Mouse (Mus musculus) natural killer cell, adult 2 months (primary cell): Measurements from ENCODE around the gene Wwox.

ENCODE experiments used
- DNase-seq, 2 experiments: peaks; one replicate each; pipeline ENCODE4 v3.0.0; 2022; ENCODE audit warnings: low spot score in 2 of 2

Wwox gene

GRCm38 (mm10) chr8:114600196-114600595, 160.7 kb downstream of the Wwox start:
- DNase-seq = no peak

- DNase-seq = no peak
These were observed 163.6 kb downstream of the Wwox start for GRCm38 (mm10) chr8:114603046-114603445.

- DNase-seq = no peak
These were observed 164.1 kb downstream of the Wwox start for GRCm38 (mm10) chr8:114603561-114603960.

GRCm38 (mm10) chr8:114604315-114604714, 164.9 kb downstream of the Wwox start:
- no peak for DNase-seq

GRCm38 (mm10) chr8:114605651-114606050, 166.2 kb downstream of the Wwox start:
- DNase-seq = no peak

- DNase-seq = no peak
These were observed 169.9 kb downstream of the Wwox start for GRCm38 (mm10) chr8:114609330-114609729.

- no peak for DNase-seq
These were observed 171.6 kb downstream of the Wwox start for GRCm38 (mm10) chr8:114611075-114611474.

- DNase-seq = no peak
These were observed 172.6 kb downstream of the Wwox start for GRCm38 (mm10) chr8:114612091-114612490.

- no peak for DNase-seq
These were observed 176.0 kb downstream of the Wwox start for GRCm38 (mm10) chr8:114615413-114615812.

- DNase-seq = no peak
These were observed 176.5 kb downstream of the Wwox start for GRCm38 (mm10) chr8:114615908-114616307.

GRCm38 (mm10) chr8:114618908-114619508, 179.6 kb downstream of the Wwox start:
- no peak for DNase-seq

GRCm38 (mm10) chr8:114625402-114625801, 185.9 kb downstream of the Wwox start:
- no peak for DNase-seq

- no peak for DNase-seq
These were observed 187.4 kb downstream of the Wwox start for GRCm38 (mm10) chr8:114626897-114627296.

- DNase-seq = no peak
These were observed 190.3 kb downstream of the Wwox start for GRCm38 (mm10) chr8:114629719-114630118.

GRCm38 (mm10) chr8:114631087-114631486, 191.6 kb downstream of the Wwox start:
- no peak for DNase-seq

GRCm38 (mm10) chr8:114634151-114634550, 194.7 kb downstream of the Wwox start:
- DNase-seq = no peak

GRCm38 (mm10) chr8:114634669-114635410, 195.4 kb downstream of the Wwox start:
- DNase-seq = no peak

GRCm38 (mm10) chr8:114636376-114636775, 196.9 kb downstream of the Wwox start:
- no peak for DNase-seq

GRCm38 (mm10) chr8:114641809-114642208, 202.4 kb downstream of the Wwox start:
- DNase-seq = no peak

GRCm38 (mm10) chr8:114650789-114651188, 211.3 kb downstream of the Wwox start:
- no peak for DNase-seq

- DNase-seq = no peak
These were observed 218.3 kb downstream of the Wwox start for GRCm38 (mm10) chr8:114657789-114658188.

GRCm38 (mm10) chr8:114658475-114658874, 219.0 kb downstream of the Wwox start:
- no peak for DNase-seq

GRCm38 (mm10) chr8:114663053-114663452, 223.6 kb downstream of the Wwox start:
- DNase-seq = peak in 1 of 2 experiments; percentile 1
